Mouse (Mus musculus) lung, adult 18-20 months (tissue): ENCODE results near the gene Gm27021.

Experiments used
- DNase-seq, 2 experiments: peaks; one replicate each; pipeline ENCODE4 v3.0.0; 2022; ENCODE audit warnings: mixed read lengths in 2 of 2

Gene Gm27021

DNA sequence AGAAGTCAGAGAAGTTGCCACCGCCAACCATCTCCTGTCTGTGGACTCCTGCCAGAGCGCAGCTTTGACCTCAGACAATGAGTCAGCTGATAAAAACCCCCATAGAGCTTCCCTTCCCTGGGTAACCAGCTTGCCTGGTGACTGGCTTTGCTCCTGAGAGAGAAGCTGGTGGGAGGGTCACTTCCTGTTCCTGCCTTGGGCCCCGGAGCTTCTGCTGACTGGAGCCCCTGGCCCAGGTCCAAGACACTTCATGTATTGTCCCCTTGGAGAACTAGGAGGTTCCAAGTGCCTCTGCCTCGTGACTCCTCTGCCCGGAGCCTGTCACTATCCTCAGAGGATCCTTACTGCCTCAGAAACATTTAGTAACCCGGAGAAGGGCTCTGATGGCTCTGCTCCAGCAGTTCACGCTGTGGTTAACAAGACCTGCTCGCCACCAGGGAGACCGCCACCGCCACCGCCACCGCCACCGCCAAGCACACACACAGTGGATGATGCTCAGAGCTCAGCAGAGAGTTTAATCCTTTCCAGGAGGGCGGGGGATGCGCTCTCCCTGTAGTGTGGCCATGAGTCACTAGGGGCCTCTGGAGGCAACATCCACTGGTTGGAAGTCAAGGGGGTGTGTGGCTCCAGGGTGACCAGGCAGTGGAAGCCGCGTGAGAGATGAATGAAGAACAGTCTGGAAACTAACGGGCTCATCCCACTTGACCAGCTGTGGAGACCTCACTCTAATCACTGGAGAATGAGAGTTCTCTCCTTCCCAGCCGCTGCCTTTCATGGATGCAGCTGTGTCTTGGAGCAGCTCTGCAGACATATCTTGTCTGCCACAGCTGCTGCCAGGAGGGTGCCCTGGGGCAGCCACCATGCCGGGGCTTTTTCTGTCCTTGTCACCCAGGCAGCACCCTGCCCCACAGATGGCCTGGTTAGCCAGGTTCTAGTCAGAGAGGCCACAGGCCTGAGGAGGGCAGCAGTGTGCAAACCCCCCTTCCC is 103.7 kb downstream of the Gm27021 start:
- DNase-seq = peak; percentile 92 to 95

- no peak for DNase-seq
Measured at GRCm38 (mm10) chr8:120563348-120563724, 104.5 kb downstream of the Gm27021 start.

DNA sequence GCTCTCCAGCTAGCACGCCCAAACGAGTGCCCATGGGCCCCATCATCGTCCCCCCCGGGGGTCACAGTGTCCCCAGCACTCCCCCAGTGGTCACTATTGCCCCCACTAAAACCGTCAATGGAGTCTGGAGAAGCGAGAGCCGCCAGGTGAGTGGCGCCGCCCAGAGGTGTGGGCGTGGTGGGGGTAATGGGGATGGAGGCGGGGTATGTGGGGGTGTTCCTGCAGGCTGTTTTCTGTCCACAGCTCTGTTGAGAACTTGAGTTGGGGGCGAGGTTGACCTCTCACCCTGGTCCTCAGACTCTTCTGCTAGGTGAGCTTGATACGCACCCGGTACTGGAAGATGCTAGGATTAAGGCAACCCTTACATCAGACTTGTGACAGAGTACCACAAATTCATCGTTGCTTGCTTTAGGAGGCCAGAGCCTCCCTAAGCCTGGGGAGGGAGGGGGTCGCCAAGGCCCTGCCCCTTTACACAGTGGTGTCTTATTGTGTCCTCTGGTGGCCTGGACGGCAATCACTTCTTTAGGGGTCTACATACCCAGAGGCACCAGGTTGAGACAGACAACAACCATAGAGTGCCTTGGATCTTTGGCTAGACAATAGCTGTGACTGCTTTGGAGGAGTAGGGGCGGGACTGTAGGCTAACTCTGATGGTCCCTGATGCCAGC is 105.1 kb downstream of the Gm27021 start:
- no peak for DNase-seq

DNA sequence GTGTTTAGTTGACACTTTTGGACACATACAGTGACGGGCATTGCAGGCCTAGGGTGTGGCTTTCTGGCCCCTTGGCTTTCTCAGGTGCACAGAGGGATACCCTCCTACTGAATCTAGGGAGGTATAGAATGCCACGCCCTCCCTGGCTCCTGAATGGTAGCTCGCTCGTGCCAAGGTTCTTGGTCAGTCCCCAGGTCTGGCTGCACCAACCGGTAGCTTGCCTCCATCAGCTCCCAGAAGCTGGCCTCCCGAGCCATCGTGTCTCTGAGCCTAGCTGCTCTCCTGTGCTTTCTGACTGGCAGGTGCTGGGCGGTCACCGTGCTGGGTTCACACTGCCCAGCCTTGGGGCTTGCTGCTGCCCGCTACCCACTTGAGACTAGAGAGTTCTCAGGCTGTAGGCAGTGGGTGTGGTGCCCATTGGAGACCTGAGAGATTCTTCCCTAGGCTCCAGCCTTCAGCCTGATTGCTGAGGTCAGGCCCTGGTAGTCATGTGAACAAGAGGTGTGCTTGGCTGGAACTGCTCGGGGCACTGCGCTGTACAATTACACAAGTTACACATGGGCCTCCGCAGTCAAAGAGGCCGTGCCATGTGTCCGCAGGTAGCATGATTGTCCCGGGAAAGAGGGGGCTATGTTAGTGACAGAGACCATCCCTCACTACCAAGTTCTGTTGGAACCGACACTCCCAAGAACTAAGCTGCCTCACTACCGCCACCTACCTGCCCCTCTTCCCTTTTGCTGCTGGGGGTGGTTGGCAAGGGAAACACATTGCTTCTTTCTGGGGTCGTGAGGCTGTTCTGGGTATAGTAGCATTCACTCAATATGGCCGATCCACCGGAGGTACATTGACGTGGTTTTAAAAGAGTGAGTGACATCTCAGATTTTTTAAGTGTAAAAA is 106.1 kb downstream of the Gm27021 start:
- DNase-seq = peak; percentile 52 to 64

DNA sequence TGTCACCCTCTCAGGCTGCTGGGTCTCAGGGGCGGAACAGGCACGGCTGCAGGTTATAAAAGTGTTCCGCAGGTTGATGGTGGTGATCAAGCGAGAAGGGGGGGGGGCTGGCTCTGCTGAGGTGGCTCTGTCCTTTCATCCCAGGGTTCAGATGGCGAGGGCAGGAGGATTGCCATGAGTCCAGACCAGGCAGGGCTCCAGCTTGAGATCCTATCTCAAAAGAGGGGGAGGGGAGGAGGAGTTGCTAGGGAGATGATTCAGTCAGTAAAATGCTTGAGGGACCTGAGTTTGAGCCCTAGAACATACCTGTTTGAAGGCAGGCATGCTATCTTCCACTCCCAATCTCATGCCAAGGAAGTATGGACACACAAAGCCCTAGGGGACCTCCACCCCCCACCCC is 107.3 kb downstream of the Gm27021 start:
- DNase-seq = no peak

DNA sequence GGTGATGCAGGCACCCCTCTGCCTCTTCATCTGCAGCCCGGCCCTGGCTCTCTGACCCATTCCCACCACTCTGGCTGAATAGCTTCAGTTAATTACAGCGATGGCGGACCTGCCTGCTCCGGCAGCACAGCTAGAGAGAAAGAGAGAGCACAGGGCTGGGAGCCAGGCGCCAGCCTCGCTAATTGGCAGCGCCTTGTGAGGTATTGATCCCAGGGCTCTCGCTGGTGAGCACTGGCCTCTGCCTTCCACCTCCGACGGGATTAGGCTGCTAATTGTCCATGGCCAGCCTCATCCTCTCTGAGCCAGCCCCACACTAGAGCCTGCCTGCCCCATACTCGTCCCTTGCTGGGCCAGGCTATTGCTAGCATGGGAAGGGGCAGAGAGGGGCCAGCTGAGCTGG is 108.2 kb downstream of the Gm27021 start:
- DNase-seq = no peak
